ENCODE assay signal across 9 mouse cellular contexts in the genomic region with DNA sequence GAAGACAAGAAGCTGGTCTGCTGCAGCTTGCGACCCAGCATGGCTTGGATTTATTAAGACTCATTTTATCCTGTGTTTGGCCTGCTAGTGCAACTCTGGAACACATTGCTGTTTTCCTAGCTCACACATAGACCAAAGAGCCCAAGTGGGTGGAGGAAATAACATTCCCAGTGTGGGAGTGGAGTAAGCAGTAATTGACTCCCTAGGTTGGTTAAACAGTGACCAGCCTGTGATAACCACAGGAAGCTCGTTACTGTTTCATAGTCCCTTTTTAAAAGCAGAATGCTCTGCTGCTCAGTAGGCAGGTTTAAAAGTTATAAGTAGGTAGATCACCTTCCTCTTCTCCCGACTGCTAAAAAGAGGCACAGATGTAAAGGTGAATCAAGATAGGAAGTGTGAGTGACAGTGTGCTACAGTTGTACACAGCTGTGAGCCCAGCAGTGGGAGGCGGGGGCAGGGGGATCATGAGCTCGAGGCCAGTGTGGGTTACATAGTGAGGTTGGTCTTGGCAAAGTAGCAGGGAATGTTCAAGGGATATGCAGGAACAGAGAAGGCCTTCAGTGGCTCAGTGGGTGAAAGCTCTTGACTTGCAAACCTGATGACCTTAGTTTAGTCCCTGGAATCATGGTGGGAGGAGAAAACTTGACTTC. TPM values are rescaled to one million over a fixed set of nuclear protein-coding genes. Genes with fewer than 3 reads are reported as not detected.
A peak's percentile ranks its signal among the peaks of the same experiment; 100 is the strongest.
DNase-seq lines count a peak whose midpoint lies in the region; ATAC-seq and TF ChIP-seq lines count a peak whose summit lies in the region.
"Had no signal": no experiment of that assay in that cellular context is flagged by ENCODE, and none has a peak within 500 bp of the region (broad histone marks: within the 10 kb centered on the region; RNA-seq: fewer than 3 reads in every experiment).

No protein-coding gene starts in this region.

- TF ChIP-seq EP300 in MEL (IDR thresholded peaks at IDR 0.05; ENCODE audit: low read depth in 1 of 2, low read length in 2 of 2): no peak

- no peak for TF ChIP-seq RAD21 in MEL (IDR thresholded peaks at IDR 0.05; ENCODE audit: low read depth, low read length)

- H3K9ac ChIP-seq in embryonic facial prominence, embryonic 13.5 days: no peak overlapping the region
- H3K9ac ChIP-seq in MEL (ENCODE audit: control insufficient read depth, low read depth, low read length, poor library complexity, severe bottlenecking): no peak overlapping the region
- H3K9ac ChIP-seq in intestine, embryonic 15.5 days: no peak overlapping the region
- H3K9ac ChIP-seq in liver, embryonic 15.5 days: no peak overlapping the region

- no peak overlapping the region for H3K4me3 ChIP-seq in embryonic facial prominence, embryonic 13.5 days
- H3K4me3 ChIP-seq in embryonic facial prominence, embryonic 10.5 days: no peak overlapping the region
- H3K4me3 ChIP-seq in MEL (ENCODE audit: control insufficient read depth in 1 of 2, insufficient read depth in 1 of 2, low read depth in 2 of 2, low read length in 2 of 2): no peak overlapping the region
- H3K4me3 ChIP-seq in intestine, embryonic 15.5 days (replicated peaks): no peak overlapping the region
- H3K4me3 ChIP-seq in liver, embryonic 15.5 days (replicated peaks): no peak overlapping the region

- H3K4me1 ChIP-seq in embryonic facial prominence, embryonic 13.5 days: peaks cover 6% of the 10 kb centered on the region
- no peaks in the 10 kb centered on the region for H3K4me1 ChIP-seq in embryonic facial prominence, embryonic 10.5 days
- peaks cover 17% of the 10 kb centered on the region in 2 experiments for H3K4me1 ChIP-seq in MEL (ENCODE audit: control insufficient read depth in 1 of 2, insufficient read depth in 2 of 2, low read length in 2 of 2)
- H3K4me1 ChIP-seq in intestine, embryonic 15.5 days (replicated peaks): peaks cover 11% of the 10 kb centered on the region
- H3K4me1 ChIP-seq in liver, embryonic 15.5 days (replicated peaks): peaks cover 38% of the 10 kb centered on the region

- no peak for TF ChIP-seq CTCF in MEL (IDR thresholded peaks at IDR 0.05 in 2 of 3, conservative IDR thresholded peaks at IDR 0.05 in 1 of 3; ENCODE audit: control insufficient read depth in 1 of 3, insufficient read depth in 1 of 3, low read depth in 2 of 3, low read length in 3 of 3, poor library complexity in 1 of 3, severe bottlenecking in 1 of 3)

- no peak for TF ChIP-seq POLR2A in MEL (IDR thresholded peaks at IDR 0.05; ENCODE audit: control insufficient read depth in 1 of 2, insufficient read depth in 1 of 2, low read depth in 1 of 2, low read length in 2 of 2, poor library complexity in 1 of 2)

- no peaks in the 10 kb centered on the region for H3K27me3 ChIP-seq in embryonic facial prominence, embryonic 13.5 days
- H3K27me3 ChIP-seq in embryonic facial prominence, embryonic 10.5 days (replicated peaks; ENCODE audit: low read depth, poor library complexity, severe bottlenecking): no peaks in the 10 kb centered on the region
- no peaks in the 10 kb centered on the region for H3K27me3 ChIP-seq in MEL (ENCODE audit: control insufficient read depth in 1 of 2, insufficient read depth in 2 of 2, low read length in 2 of 2)
- H3K27me3 ChIP-seq in intestine, embryonic 15.5 days (replicated peaks): no peaks in the 10 kb centered on the region
- no peaks in the 10 kb centered on the region for H3K27me3 ChIP-seq in liver, embryonic 15.5 days

- 74% methylated on average over 5 of the region's 5 CpGs for WGBS in embryonic facial prominence, embryonic 13.5 days
- WGBS in embryonic facial prominence, embryonic 10.5 days: 83% methylated on average over 5 of the region's 5 CpGs
- 52% methylated on average over 5 of the region's 5 CpGs for WGBS in intestine, embryonic 15.5 days
- 41% methylated on average over 5 of the region's 5 CpGs for WGBS in liver, embryonic 15.5 days (ENCODE audit: insufficient replicate concordance)

- no peaks in the 10 kb centered on the region for H3K9me3 ChIP-seq in embryonic facial prominence, embryonic 13.5 days
- H3K9me3 ChIP-seq in embryonic facial prominence, embryonic 10.5 days: no peaks in the 10 kb centered on the region
- no peaks in the 10 kb centered on the region for H3K9me3 ChIP-seq in MEL (replicated peaks; ENCODE audit: insufficient read depth, low read length)
- no peaks in the 10 kb centered on the region for H3K9me3 ChIP-seq in intestine, embryonic 15.5 days
- no peaks in the 10 kb centered on the region for H3K9me3 ChIP-seq in liver, embryonic 15.5 days (replicated peaks)

- ATAC-seq in embryonic facial prominence, embryonic 13.5 days (ENCODE audit: insufficient number of reproducible peaks, insufficient read depth, low FRiP score, low TSS enrichment, low read depth): no peak
- ATAC-seq in intestine, embryonic 15.5 days: peak; percentile 92
- ATAC-seq in liver, embryonic 15.5 days (ENCODE audit: insufficient read depth): peak; percentile 70

- H3K4me2 ChIP-seq in embryonic facial prominence, embryonic 13.5 days: no peak overlapping the region
- peak overlapping the region; percentile 31 for H3K4me2 ChIP-seq in intestine, embryonic 15.5 days (replicated peaks)
- H3K4me2 ChIP-seq in liver, embryonic 15.5 days: peak overlapping the region; percentile 27; the same call in 1 of the 2 replicates

- H3K27ac ChIP-seq in embryonic facial prominence, embryonic 13.5 days: peak overlapping the region; percentile 58
- no peak overlapping the region for H3K27ac ChIP-seq in embryonic facial prominence, embryonic 10.5 days (replicated peaks)
- H3K27ac ChIP-seq in MEL (ENCODE audit: control insufficient read depth, low read depth, low read length): peak overlapping the region; percentile 36; the same call in 1 of the 2 replicates
- H3K27ac ChIP-seq in intestine, embryonic 15.5 days: peak overlapping the region; percentile 84
- peak overlapping the region; percentile 82 for H3K27ac ChIP-seq in liver, embryonic 15.5 days (replicated peaks)

- no peak for DNase-seq in embryonic facial prominence, embryonic 10.5 days (ENCODE audit: low spot score)
- DNase-seq in MEL (ENCODE audit: low read depth, low spot score): no peak
- DNase-seq in cerebellum, postnatal 36 days: no peak
- DNase-seq in layer of hippocampus, postnatal 10 days (ENCODE audit: low spot score in 2 of 2): no peak
- no peak for DNase-seq in natural killer cell, adult 2 months (ENCODE audit: low spot score in 2 of 2)

- peaks cover 62% of the 10 kb centered on the region for H3K36me3 ChIP-seq in embryonic facial prominence, embryonic 13.5 days
- H3K36me3 ChIP-seq in embryonic facial prominence, embryonic 10.5 days (replicated peaks): peaks cover 84% of the 10 kb centered on the region
- peaks cover 30 to 36% of the 10 kb centered on the region in 2 experiments for H3K36me3 ChIP-seq in MEL (ENCODE audit: control insufficient read depth in 1 of 2, insufficient read depth in 2 of 2, low read length in 2 of 2)
- peaks cover 20% of the 10 kb centered on the region; the same call in 1 of the 2 replicates for H3K36me3 ChIP-seq in intestine, embryonic 15.5 days
- H3K36me3 ChIP-seq in liver, embryonic 15.5 days (replicated peaks): peaks cover 72% of the 10 kb centered on the region

- peaks cover 20% of the 10 kb centered on the region for H3K79me2 ChIP-seq in MEL (ENCODE audit: control insufficient read depth, insufficient read depth, low read length, poor library complexity)

RNA-seq across cellular contexts. Expression of gene Arpc2, which starts 13.6 kb away (rescaled TPM):
- polyA plus RNA-seq in embryonic facial prominence, embryonic 13.5 days (2015; fragmentation: Nextera tagmentation; extraction: Ambion mirVana): 400 and 419 TPM in 2 replicates
- 359 and 369 TPM in 2 replicates for polyA plus RNA-seq in embryonic facial prominence, embryonic 10.5 days (2016; fragmentation: Nextera tagmentation; extraction: Ambion mirVana)
- 141 and 166 TPM in 2 replicates for total RNA-seq in MEL (2012; rRNA removed)
- polyA plus RNA-seq in MEL (2012; ENCODE audit: insufficient read depth in 1 of 2, insufficient read length in 2 of 2, low read depth in 1 of 2, low replicate concordance in 2 of 2, missing spikeins in 1 of 2): 100 to 1,000 TPM; 108 to 423 TPM
- polyA plus RNA-seq in intestine, embryonic 15.5 days (2015; fragmentation: Nextera tagmentation; extraction: Ambion mirVana): 518 and 584 TPM in 2 replicates
- 176 and 191 TPM in 2 replicates for polyA plus RNA-seq in liver, embryonic 15.5 days (2015; fragmentation: Nextera tagmentation; extraction: Ambion mirVana)
- 100 to 1,000 TPM; 324 to 330 TPM for total RNA-seq in layer of hippocampus, postnatal 10 days (2021)

RNA-seq across cellular contexts. Expression of gene Gpbar1, which starts 28.9 kb away (rescaled TPM):
- polyA plus RNA-seq in embryonic facial prominence, embryonic 13.5 days (2015; fragmentation: Nextera tagmentation; extraction: Ambion mirVana): 0.20 and 0.33 TPM in 2 replicates
- polyA plus RNA-seq in embryonic facial prominence, embryonic 10.5 days (2016; fragmentation: Nextera tagmentation; extraction: Ambion mirVana): 0.41 and 0.70 TPM in 2 replicates
- 0.16 TPM in 1 of 2 replicates, not detected in the other for total RNA-seq in MEL (2012; rRNA removed)
- polyA plus RNA-seq in MEL (2012; ENCODE audit: insufficient read depth in 1 of 2, insufficient read length in 2 of 2, low read depth in 1 of 2, low replicate concordance in 2 of 2, missing spikeins in 1 of 2): not detected
- polyA plus RNA-seq in intestine, embryonic 15.5 days (2015; fragmentation: Nextera tagmentation; extraction: Ambion mirVana): 3.1 and 3.3 TPM in 2 replicates
- 0.29 and 0.68 TPM in 2 replicates for polyA plus RNA-seq in liver, embryonic 15.5 days (2015; fragmentation: Nextera tagmentation; extraction: Ambion mirVana)
- total RNA-seq in layer of hippocampus, postnatal 10 days (2021): not detected

RNA-seq across cellular contexts. Expression of gene Aamp, which starts 35.1 kb away (rescaled TPM):
- polyA plus RNA-seq in embryonic facial prominence, embryonic 13.5 days (2015; fragmentation: Nextera tagmentation; extraction: Ambion mirVana): 224 and 225 TPM in 2 replicates
- polyA plus RNA-seq in embryonic facial prominence, embryonic 10.5 days (2016; fragmentation: Nextera tagmentation; extraction: Ambion mirVana): 259 and 262 TPM in 2 replicates
- 107 and 108 TPM in 2 replicates for total RNA-seq in MEL (2012; rRNA removed)
- 100 to 1,000 TPM in 1 of 2 experiments, not detected in 1; 169 TPM for polyA plus RNA-seq in MEL (2012; ENCODE audit: insufficient read depth in 1 of 2, insufficient read length in 2 of 2, low read depth in 1 of 2, low replicate concordance in 2 of 2, missing spikeins in 1 of 2)
- 225 and 244 TPM in 2 replicates for polyA plus RNA-seq in intestine, embryonic 15.5 days (2015; fragmentation: Nextera tagmentation; extraction: Ambion mirVana)
- 93.1 and 113 TPM in 2 replicates for polyA plus RNA-seq in liver, embryonic 15.5 days (2015; fragmentation: Nextera tagmentation; extraction: Ambion mirVana)
- total RNA-seq in layer of hippocampus, postnatal 10 days (2021): 100 to 1,000 TPM; 141 to 158 TPM

RNA-seq across cellular contexts. Expression of gene Pnkd, which starts 35.3 kb away (rescaled TPM):
- polyA plus RNA-seq in embryonic facial prominence, embryonic 13.5 days (2015; fragmentation: Nextera tagmentation; extraction: Ambion mirVana): 95.1 and 112 TPM in 2 replicates
- 108 and 109 TPM in 2 replicates for polyA plus RNA-seq in embryonic facial prominence, embryonic 10.5 days (2016; fragmentation: Nextera tagmentation; extraction: Ambion mirVana)
- 48.2 and 52.5 TPM in 2 replicates for total RNA-seq in MEL (2012; rRNA removed)
- polyA plus RNA-seq in MEL (2012; ENCODE audit: insufficient read depth in 1 of 2, insufficient read length in 2 of 2, low read depth in 1 of 2, low replicate concordance in 2 of 2, missing spikeins in 1 of 2): 10 to 100 TPM in 1 of 2 experiments, not detected in 1; 64.2 TPM
- polyA plus RNA-seq in intestine, embryonic 15.5 days (2015; fragmentation: Nextera tagmentation; extraction: Ambion mirVana): 120 and 127 TPM in 2 replicates
- 32.0 and 34.7 TPM in 2 replicates for polyA plus RNA-seq in liver, embryonic 15.5 days (2015; fragmentation: Nextera tagmentation; extraction: Ambion mirVana)
- total RNA-seq in layer of hippocampus, postnatal 10 days (2021): 100 to 1,000 TPM; 125 to 130 TPM

RNA-seq across cellular contexts. Expression of gene Cxcr1, which starts 55.0 kb away (rescaled TPM):
- polyA plus RNA-seq in embryonic facial prominence, embryonic 13.5 days (2015; fragmentation: Nextera tagmentation; extraction: Ambion mirVana): not detected in 2 replicates
- polyA plus RNA-seq in embryonic facial prominence, embryonic 10.5 days (2016; fragmentation: Nextera tagmentation; extraction: Ambion mirVana): not detected in 2 replicates
- total RNA-seq in MEL (2012; rRNA removed): not detected in 2 replicates
- not detected for polyA plus RNA-seq in MEL (2012; ENCODE audit: insufficient read depth in 1 of 2, insufficient read length in 2 of 2, low read depth in 1 of 2, low replicate concordance in 2 of 2, missing spikeins in 1 of 2)
- not detected in 2 replicates for polyA plus RNA-seq in intestine, embryonic 15.5 days (2015; fragmentation: Nextera tagmentation; extraction: Ambion mirVana)
- not detected in 2 replicates for polyA plus RNA-seq in liver, embryonic 15.5 days (2015; fragmentation: Nextera tagmentation; extraction: Ambion mirVana)
- not detected for total RNA-seq in layer of hippocampus, postnatal 10 days (2021)
- polyA plus RNA-seq: gonadal fat pad, adult 2 months had no signal
